Mouse (Mus musculus): ENCODE data around the gene Aurkaip1.

GRCm38 (mm10) chr4:155793730-155794129 lies 37.3 kb upstream of the Aurkaip1 start:
- no peak for TF ChIP-seq CTCF (IDR thresholded peaks at IDR 0.05; ENCODE audit: low read depth, low read length)
- no peak for TF ChIP-seq POLR2A (IDR thresholded peaks at IDR 0.05; ENCODE audit: insufficient read depth, low read length)

Measured in ES-Bruce4 (cell line).